Mouse (Mus musculus) spleen, postnatal 10 days (tissue): ENCODE measurements at regions not wholly inside any gene's neighbourhood (a gene's known extent, or its start where the extent isn't known, plus 50 kb on each side); places are given as distances from the start of the nearest gene placed in this dataset.

Source experiments
- DNase-seq, 2 experiments: peaks; one replicate each; pipeline ENCODE4 v3.0.0; 2021 to 2022; ENCODE audit warnings: low spot score in 2 of 2

GRCm38 (mm10) chr2:28287210-28287860 lies 94.5 kb downstream of the Olfm1 start:
- no peak for DNase-seq

GRCm38 (mm10) chr2:28289339-28289738 lies 96.5 kb downstream of the Olfm1 start:
- no peak for DNase-seq

GRCm38 (mm10) chr2:28289860-28290471 lies 97.2 kb downstream of the Olfm1 start:
- DNase-seq: no peak

- no peak for DNase-seq
Measured at GRCm38 (mm10) chr2:28294509-28294908, 101.7 kb downstream of the Olfm1 start.

GRCm38 (mm10) chr2:28296183-28296582 lies 103.4 kb downstream of the Olfm1 start:
- no peak for DNase-seq

- DNase-seq: no peak
Measured at GRCm38 (mm10) chr2:28298738-28299137, 105.9 kb downstream of the Olfm1 start.

- no peak for DNase-seq
Measured at GRCm38 (mm10) chr2:28299346-28299745, 106.6 kb downstream of the Olfm1 start.

- DNase-seq: no peak
Measured at GRCm38 (mm10) chr2:28301313-28301712, 108.5 kb downstream of the Olfm1 start.

GRCm38 (mm10) chr2:28303936-28304335 lies 111.1 kb downstream of the Olfm1 start:
- DNase-seq: no peak

GRCm38 (mm10) chr2:28304712-28305111 lies 111.9 kb downstream of the Olfm1 start:
- peak; percentile 22 to 75 for DNase-seq

- DNase-seq: no peak
Measured at GRCm38 (mm10) chr2:28309122-28309521, 116.3 kb downstream of the Olfm1 start.

- no peak for DNase-seq
Measured at GRCm38 (mm10) chr2:28312212-28312611, 119.4 kb downstream of the Olfm1 start.

GRCm38 (mm10) chr2:28325502-28325901 lies 121.1 kb upstream of the Ppp1r26 start:
- no peak for DNase-seq

GRCm38 (mm10) chr2:28326056-28326455 lies 120.5 kb upstream of the Ppp1r26 start:
- DNase-seq: no peak

- no peak for DNase-seq
Measured at GRCm38 (mm10) chr2:28326682-28327081, 119.9 kb upstream of the Ppp1r26 start.

- no peak for DNase-seq
Measured at GRCm38 (mm10) chr2:28329130-28329529, 117.5 kb upstream of the Ppp1r26 start.

- no peak for DNase-seq
Measured at GRCm38 (mm10) chr2:28335141-28335789, 111.3 kb upstream of the Ppp1r26 start.

- DNase-seq: no peak
Measured at GRCm38 (mm10) chr2:28335810-28336209, 110.8 kb upstream of the Ppp1r26 start.

- DNase-seq: no peak
Measured at GRCm38 (mm10) chr2:28336349-28337309, 110.0 kb upstream of the Ppp1r26 start.

- DNase-seq: no peak
Measured at GRCm38 (mm10) chr2:28337561-28337960, 109.0 kb upstream of the Ppp1r26 start.

GRCm38 (mm10) chr2:28341304-28341703 lies 105.3 kb upstream of the Ppp1r26 start:
- DNase-seq: no peak

GRCm38 (mm10) chr2:28348453-28348852 lies 98.1 kb upstream of the Ppp1r26 start:
- DNase-seq: no peak
